Mouse (Mus musculus) heart, embryonic 13.5 days (tissue): ENCODE data around the gene St5. TPM values are rescaled to one million over a fixed set of nuclear protein-coding genes. Genes with fewer than 3 reads are reported as not detected.

Experiments used
- ATAC-seq: fragments of 200-750 bp; cut with Nextera tagmentation; 2 replicates; pipeline ENCODE4 v1.8.0; 2017; ENCODE audit warnings: moderate TSS enrichment; ENCODE audit not compliant: insufficient number of reproducible peaks, low FRiP score, low TSS enrichment; ENCODE audit errors: extremely low read depth
- H3K27ac ChIP-seq: fragments of 300-500 bp; sonication (generic); replicated peaks from 2 replicates; pipeline ENCODE4 v1.5.1; 2015; ENCODE audit warnings: moderate library complexity, mild to moderate bottlenecking, inconsistent platforms
- H3K27me3 ChIP-seq: fragments of 300-500 bp; sonication (generic); replicated peaks from 2 replicates; pipeline ENCODE4 v1.6.1; 2015; ENCODE audit warnings: mild to moderate bottlenecking, inconsistent platforms
- H3K36me3 ChIP-seq: fragments of 300-500 bp; sonication (generic); 2 replicates; pipeline ENCODE4 v1.6.1; 2015; ENCODE audit warnings: mild to moderate bottlenecking, inconsistent platforms
- H3K4me1 ChIP-seq: fragments of 300-500 bp; sonication (generic); 2 replicates; pipeline ENCODE4 v1.6.1; 2015; ENCODE audit warnings: inconsistent platforms
- H3K4me2 ChIP-seq: fragments of 300-500 bp; sonication (generic); 2 replicates; pipeline ENCODE4 v1.6.1; 2015; ENCODE audit warnings: inconsistent platforms, mild to moderate bottlenecking, moderate library complexity
- H3K4me3 ChIP-seq: fragments of 300-500 bp; sonication (generic); 2 replicates; pipeline ENCODE4 v1.5.1; 2015; ENCODE audit warnings: moderate library complexity, mild to moderate bottlenecking, inconsistent platforms
- H3K9ac ChIP-seq: fragments of 300-500 bp; sonication (generic); 2 replicates; pipeline ENCODE4 v1.6.1; 2015; ENCODE audit warnings: inconsistent platforms, mild to moderate bottlenecking, moderate library complexity
- H3K9me3 ChIP-seq: fragments of 300-500 bp; sonication (generic); 2 replicates; pipeline ENCODE4 v1.6.1; 2016; ENCODE audit warnings: inconsistent platforms
- WGBS: fragments of 180-500 bp; shearing (Covaris S2); methylation state at CpG from one replicate; pipeline ENCODE4 v1.1.7; 2015; ENCODE audit warnings: mixed read lengths; 5-methylcytosine and 5-hydroxymethylcytosine counted together
- polyA plus RNA-seq: library from polyadenylated mRNA; unstranded; fragments of >200 nt; fragmentation: Nextera tagmentation; extraction: Ambion mirVana; gene quantifications from 2 replicates; pipeline ENCODE4 v1.2.1, GENCODE M21; 2015

The St5 gene
- polyA plus RNA-seq, 1 experiment from 2014 or later, result 30.6 TPM

- no peak for ATAC-seq
- Histone ChIP-seq H3K9ac (no peak overlapping the region), H3K27ac (no peak overlapping the region), H3K9me3 (no peaks in the 10 kb centered on the region), H3K4me3 (no peak overlapping the region), H3K27me3 (no peaks in the 10 kb centered on the region), H3K4me1 (0 out of 2 replicates have a peak, but pooled peaks cover 5% of the 10 kb centered on the region), H3K36me3 (no peaks in the 10 kb centered on the region), H3K4me2 (no peak overlapping the region)
- WGBS, result 82% methylated on average over 10 of the region's 10 CpGs
Measured at GRCm38 (mm10) chr7:109695339-109695726, 8.1 kb downstream of the St5 start.

GRCm38 (mm10) chr7:109694576-109695338 is 8.6 kb downstream of the St5 start:
- H3K4me2 ChIP-seq, result no peak overlapping the region
- H3K4me3 ChIP-seq, result no peak overlapping the region
- H3K27me3 ChIP-seq, result no peaks in the 10 kb centered on the region
- 0 out of 2 replicates have a peak, but pooled peaks cover 5% of the 10 kb centered on the region for H3K4me1 ChIP-seq
- 79% methylated on average over 13 of the region's 13 CpGs for WGBS
- H3K9ac ChIP-seq, result no peak overlapping the region
- no peaks in the 10 kb centered on the region for H3K9me3 ChIP-seq
- H3K36me3 ChIP-seq, result no peaks in the 10 kb centered on the region
- no peak overlapping the region for H3K27ac ChIP-seq
- no peak for ATAC-seq

GRCm38 (mm10) chr7:109690961-109691360 is 12.4 kb downstream of the St5 start:
- Histone ChIP-seq H3K9ac (no peak overlapping the region), H3K27me3 (no peaks in the 10 kb centered on the region), H3K4me2 (no peak overlapping the region), H3K27ac (no peak overlapping the region), H3K36me3 (no peaks in the 10 kb centered on the region), H3K9me3 (no peaks in the 10 kb centered on the region), H3K4me1 (peaks cover 24% of the 10 kb centered on the region), H3K4me3 (no peak overlapping the region)
- 74% methylated on average over 5 of the region's 5 CpGs for WGBS
- no peak for ATAC-seq

- H3K9ac ChIP-seq, result no peak overlapping the region
- H3K27ac ChIP-seq, result no peak overlapping the region
- no peaks in the 10 kb centered on the region for H3K36me3 ChIP-seq
- ATAC-seq, result no peak
- no peaks in the 10 kb centered on the region for H3K27me3 ChIP-seq
- H3K4me1 ChIP-seq, result peaks cover 24% of the 10 kb centered on the region
- H3K4me3 ChIP-seq, result no peak overlapping the region
- no peaks in the 10 kb centered on the region for H3K9me3 ChIP-seq
- no peak overlapping the region for H3K4me2 ChIP-seq
- 81% methylated on average over 3 of the region's 3 CpGs for WGBS
Measured at GRCm38 (mm10) chr7:109690101-109690500, 13.3 kb downstream of the St5 start.

GRCm38 (mm10) chr7:109686585-109687128 is 16.7 kb downstream of the St5 start:
- Histone ChIP-seq H3K4me2 (no peak overlapping the region), H3K9me3 (peaks cover 3% of the 10 kb centered on the region; the same call in 1 of the 2 replicates), H3K36me3 (no peaks in the 10 kb centered on the region), H3K4me3 (no peak overlapping the region), H3K27me3 (no peaks in the 10 kb centered on the region), H3K9ac (no peak overlapping the region), H3K4me1 (peaks cover 24% of the 10 kb centered on the region), H3K27ac (no peak overlapping the region)
- ATAC-seq, result no peak
- WGBS, result 59% methylated on average over 9 of the region's 9 CpGs

GRCm38 (mm10) chr7:109680879-109681278 is 22.5 kb downstream of the St5 start:
- WGBS, result 94% methylated on average over 1 of the region's 1 CpGs

DNA sequence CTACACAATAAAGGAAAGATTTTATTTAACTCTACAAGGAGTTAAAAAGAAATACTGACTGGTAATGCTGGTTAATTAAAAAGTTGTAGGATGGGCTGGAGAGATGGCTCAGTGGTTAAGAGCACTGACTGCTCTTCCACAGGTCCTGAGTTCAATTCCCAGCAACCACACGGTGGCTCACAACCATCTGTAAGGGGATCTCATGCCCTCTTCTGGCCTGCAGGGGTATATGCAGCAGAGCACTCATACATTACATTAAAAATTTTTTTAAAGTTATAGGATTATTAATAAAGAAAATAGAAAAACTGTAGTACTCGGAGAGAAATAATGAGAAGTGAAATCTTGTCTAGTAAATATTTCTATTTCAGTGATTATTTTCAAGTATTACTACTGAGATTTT is 23.1 kb downstream of the St5 start:
- Histone ChIP-seq H3K4me2 (no peak overlapping the region), H3K4me1 (peaks cover 3% of the 10 kb centered on the region; the same call in 1 of the 2 replicates), H3K9me3 (peaks cover 3% of the 10 kb centered on the region; the same call in 1 of the 2 replicates), H3K27me3 (no peaks in the 10 kb centered on the region), H3K27ac (no peak overlapping the region), H3K36me3 (no peaks in the 10 kb centered on the region), H3K4me3 (no peak overlapping the region), H3K9ac (no peak overlapping the region)
- WGBS, result 83% methylated on average over 2 of the region's 2 CpGs
- ATAC-seq, result no peak

More at GRCm38 (mm10) chr7:109680879-109681278, 22.5 kb downstream of the St5 start:
- Histone ChIP-seq H3K4me2 (no peak overlapping the region), H3K36me3 (no peaks in the 10 kb centered on the region), H3K9me3 (peaks cover 3% of the 10 kb centered on the region; the same call in 1 of the 2 replicates), H3K27me3 (no peaks in the 10 kb centered on the region), H3K27ac (no peak overlapping the region), H3K4me1 (no peaks in the 10 kb centered on the region), H3K9ac (no peak overlapping the region), H3K4me3 (no peak overlapping the region)
- no peak for ATAC-seq

GRCm38 (mm10) chr7:109674944-109675628 is 28.3 kb downstream of the St5 start:
- H3K9me3 ChIP-seq, result no peaks in the 10 kb centered on the region
- no peak for ATAC-seq
- 59% methylated on average over 4 of the region's 4 CpGs for WGBS

DNA sequence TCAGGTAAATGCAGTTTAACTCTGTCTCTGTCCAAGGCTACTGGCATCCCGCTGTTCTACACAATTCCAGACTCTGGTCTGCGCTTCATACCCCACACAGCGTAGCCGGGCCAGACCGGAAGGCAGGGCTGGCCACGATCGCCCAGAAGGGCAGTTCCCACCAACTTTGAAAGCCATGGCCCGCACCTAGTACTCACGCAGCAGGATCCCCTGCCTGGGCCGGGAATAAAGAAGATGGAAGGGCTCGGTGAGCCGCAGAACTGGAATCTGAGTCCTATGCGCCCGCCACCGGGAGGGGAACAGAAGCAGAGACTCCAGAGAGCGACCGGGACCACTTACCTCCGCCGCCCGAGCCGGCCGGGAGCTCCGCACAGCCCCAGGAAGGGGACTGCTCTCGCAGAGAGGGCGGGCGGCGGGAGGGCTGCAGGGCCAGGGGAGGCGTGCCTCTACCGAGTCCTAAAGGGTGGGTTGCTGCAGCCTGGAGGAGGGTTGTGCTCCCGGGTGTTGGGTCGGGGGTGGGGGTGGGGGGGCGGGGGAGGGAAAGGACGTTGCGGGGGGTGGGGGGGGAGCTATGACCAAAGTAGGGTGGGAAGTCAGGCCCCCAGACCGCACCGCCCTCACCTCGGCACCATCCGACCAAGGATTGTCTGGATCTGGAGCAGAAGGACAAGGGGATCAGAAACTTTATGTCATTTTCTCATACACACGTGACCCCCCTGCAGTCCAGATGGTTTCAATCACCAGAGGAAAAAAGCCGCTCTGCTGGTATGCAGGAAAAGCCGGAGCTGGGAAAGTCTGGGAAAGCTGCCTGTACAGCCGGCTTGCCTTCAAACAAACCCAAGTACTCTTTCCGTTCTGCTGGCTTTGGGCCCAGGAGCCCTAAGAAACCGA is 31.6 kb downstream of the St5 start:
- Histone ChIP-seq H3K4me2 (peak overlapping the region; percentile 74), H3K27me3 (no peaks in the 10 kb centered on the region), H3K9ac (peak overlapping the region; percentile 91), H3K4me3 (peak overlapping the region; percentile 74), H3K4me1 (peaks cover 48% of the 10 kb centered on the region), H3K27ac (peak overlapping the region; percentile 98), H3K9me3 (no peaks in the 10 kb centered on the region), H3K36me3 (no peaks in the 10 kb centered on the region)
- peak; percentile 82 for ATAC-seq
- WGBS, result 2% methylated on average over 36 of the region's 44 CpGs

More at GRCm38 (mm10) chr7:109674944-109675628, 28.3 kb downstream of the St5 start:
- no peaks in the 10 kb centered on the region for H3K27me3 ChIP-seq
- H3K27ac ChIP-seq, result no peak overlapping the region; the same call in 1 of the 2 replicates
- H3K9ac ChIP-seq, result no peak overlapping the region
- H3K4me1 ChIP-seq, result peaks cover 33% of the 10 kb centered on the region
- H3K4me3 ChIP-seq, result no peak overlapping the region
- no peaks in the 10 kb centered on the region for H3K36me3 ChIP-seq
- no peak overlapping the region for H3K4me2 ChIP-seq

GRCm38 (mm10) chr7:109669426-109670170 is 33.8 kb downstream of the St5 start:
- H3K4me3 ChIP-seq, result peak overlapping the region; percentile 74
- H3K4me2 ChIP-seq, result peak overlapping the region; percentile 74
- H3K27ac ChIP-seq, result no peak overlapping the region
- no peaks in the 10 kb centered on the region for H3K27me3 ChIP-seq
- 64% methylated on average over 5 of the region's 5 CpGs for WGBS
- no peaks in the 10 kb centered on the region for H3K9me3 ChIP-seq
- peaks cover 44% of the 10 kb centered on the region for H3K4me1 ChIP-seq
- no peaks in the 10 kb centered on the region for H3K36me3 ChIP-seq
- H3K9ac ChIP-seq, result no peak overlapping the region
- no peak for ATAC-seq
